Mouse (Mus musculus) left cerebral cortex, postnatal 10 days (tissue): ENCODE measurements around the gene Scgb2b24. TPM values are rescaled to one million over a fixed set of nuclear protein-coding genes. Genes with fewer than 3 reads are reported as not detected.

Experiments used
- DNase-seq, 2 experiments: peaks; one replicate each; pipeline ENCODE4 v3.0.0; 2021 to 2022; ENCODE audit warnings: low spot score in 2 of 2, mixed read lengths in 1 of 2; ENCODE audit errors: extremely low spot score in 1 of 2
- intact Hi-C: fragments of 180-260 bp; cut with DNase I; formaldehyde crosslinking; loops from one replicate; pipeline ENCODE4 v1.15.1; 2025
- total RNA-seq, 2 experiments: library from RNA; stranded (reverse); gene quantifications; 2 replicates each; pipeline ENCODE4 v1.2.3; 2021

Gene Scgb2b24
- not detected for total RNA-seq

- intact Hi-C loops = no loop called here
- DNase-seq = no peak
These were observed at the start of gene Scgb2b24 for GRCm38 (mm10) chr7:33739212-33739611. Gene Scgb2b24 (minus strand): TSS chr7:33739312.

- no peak for DNase-seq
- intact Hi-C loops = no loop called here
These were observed 4.4 kb upstream of the Scgb2b24 start, which contains the start of gene Scgb1b24 for GRCm38 (mm10) chr7:33743499-33743898. Gene Scgb1b24 (plus strand): TSS chr7:33743799.

DNA sequence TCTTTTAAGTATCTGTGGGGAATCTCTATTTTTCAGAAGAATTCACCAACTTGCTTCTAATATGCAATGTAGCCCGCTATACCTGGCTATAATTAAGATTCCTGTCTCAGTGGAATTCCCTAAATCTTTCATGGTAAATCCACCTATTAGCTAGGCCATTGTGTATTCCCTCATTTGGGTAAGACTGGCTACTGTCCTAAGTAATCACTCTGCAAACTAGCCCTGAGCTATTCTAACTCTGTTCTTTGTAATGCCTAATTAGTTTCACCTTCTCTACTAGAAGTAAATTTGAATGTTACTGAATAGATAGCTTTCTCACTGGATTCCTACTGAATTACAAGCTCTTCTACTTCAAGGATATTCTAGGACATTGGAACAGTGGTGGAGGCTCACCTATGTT lies 49.2 kb downstream of the Scgb2b24 start:
- DNase-seq = no peak
- intact Hi-C loops = no loop called here

Other genes starting within 250 kb of the Scgb2b24 start
- not detected for gene Scgb2b21, start 218.9 kb downstream of the Scgb2b24 start, total RNA-seq
- not detected for gene Scgb1b24, start 4.5 kb upstream of the Scgb2b24 start, total RNA-seq
- not detected for gene Scgb2b26, start 205.7 kb upstream of the Scgb2b24 start, total RNA-seq